Mouse (Mus musculus) c-Kit-negative CD71-positive TER-119-positive erythroid progenitor cells, embryonic 14.5 days (primary cell): ENCODE data around the gene Stim2.

Experiments used
- DNase-seq: peaks from one replicate; pipeline ENCODE4 v3.0.0-alpha.2; 2013; ENCODE audit warnings: low read depth, low spot score

Gene Stim2

DNA sequence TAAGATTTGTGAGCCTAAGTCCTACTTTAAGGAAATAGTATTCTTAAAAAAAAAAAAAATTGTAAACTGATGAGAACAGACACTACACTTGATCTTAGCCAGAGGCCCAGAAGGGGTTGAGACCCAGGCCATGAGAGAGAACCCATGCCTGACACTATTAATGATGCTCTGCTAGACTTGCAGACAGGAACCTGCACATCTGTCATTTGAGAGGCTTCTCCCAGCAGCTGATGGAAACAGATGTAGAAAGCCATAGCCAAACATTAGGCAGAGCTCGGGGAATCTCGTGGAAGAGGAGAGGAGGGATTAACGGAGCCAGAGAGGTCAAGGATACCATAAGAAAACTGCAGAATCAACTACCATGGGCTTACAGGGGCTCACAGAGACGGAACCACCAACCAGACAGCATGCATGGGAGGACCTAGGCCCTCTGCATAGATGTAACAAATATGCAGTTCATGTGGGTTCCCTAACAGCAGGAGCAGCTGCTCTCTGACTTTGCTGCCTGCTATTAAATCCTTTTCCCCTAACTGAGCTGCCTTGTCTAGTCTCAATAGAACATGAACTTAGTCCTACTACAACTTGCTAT, 50.9 kb downstream of the Stim2 start:
- no peak for DNase-seq

- DNase-seq = no peak
Observed at GRCm38 (mm10) chr5:54049940-54050339, 51.6 kb downstream of the Stim2 start.

DNA sequence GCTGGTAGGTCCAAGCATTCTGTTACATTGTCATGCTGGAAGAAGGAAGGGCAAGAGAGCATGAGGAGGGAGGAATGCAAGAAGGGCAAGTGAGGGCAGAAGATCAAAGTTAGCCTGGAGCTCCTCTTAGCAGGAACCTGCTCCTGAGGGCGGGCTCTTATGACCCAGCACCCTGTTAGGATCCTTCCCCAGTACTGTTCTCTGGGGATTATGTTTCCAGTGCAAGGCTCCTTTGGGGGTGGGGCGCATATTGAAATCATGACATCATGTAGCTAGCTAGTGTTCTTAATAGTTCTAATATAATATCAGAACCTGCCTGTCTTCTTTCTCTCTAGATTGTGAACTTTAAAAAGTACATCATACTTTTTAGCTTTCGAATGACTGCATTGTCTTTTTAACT, 52.8 kb downstream of the Stim2 start:
- no peak for DNase-seq

GRCm38 (mm10) chr5:54052205-54052604, 53.9 kb downstream of the Stim2 start:
- DNase-seq = no peak

- DNase-seq = no peak
Observed at GRCm38 (mm10) chr5:54053673-54054366, 55.5 kb downstream of the Stim2 start.

GRCm38 (mm10) chr5:54056266-54056665, 58.0 kb downstream of the Stim2 start:
- no peak for DNase-seq

DNA sequence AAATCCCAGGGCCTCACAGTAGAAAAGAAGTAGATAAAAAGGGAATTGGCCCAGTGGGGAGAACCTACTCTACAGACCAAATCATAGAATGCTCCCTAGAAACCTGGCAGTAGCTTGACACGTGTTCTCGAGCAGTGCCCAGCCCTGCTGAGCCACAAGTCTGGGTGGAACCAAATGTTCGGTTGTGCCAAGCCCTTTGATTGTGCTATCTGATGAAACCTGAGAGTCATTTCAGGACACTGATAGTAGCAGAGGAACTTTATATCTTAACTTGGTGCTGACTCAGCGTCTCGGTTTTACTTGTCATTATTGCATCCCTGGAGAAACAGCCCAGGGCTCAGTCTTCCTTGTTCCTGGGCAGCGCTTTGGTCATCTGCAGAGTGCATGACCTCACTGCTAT, 61.7 kb downstream of the Stim2 start:
- DNase-seq = no peak

DNA sequence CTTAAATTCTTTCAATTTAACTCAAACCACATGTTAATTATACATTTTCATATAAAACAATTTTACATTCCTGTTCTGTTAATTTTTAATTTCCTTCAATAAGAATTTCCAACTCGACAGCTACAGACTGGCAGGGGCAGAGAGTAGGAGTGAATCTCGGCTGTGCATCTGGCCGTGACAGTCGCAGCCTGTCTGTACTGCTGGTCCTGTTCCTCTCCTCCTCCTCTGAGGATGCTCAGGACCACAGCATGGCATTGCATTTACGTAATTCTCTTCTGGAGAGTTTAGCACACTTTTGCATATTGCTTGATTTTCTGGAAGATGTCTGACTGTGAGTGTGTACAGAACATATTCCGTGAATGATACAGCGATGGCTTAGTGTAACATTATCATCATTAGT, 63.8 kb downstream of the Stim2 start:
- DNase-seq = no peak

GRCm38 (mm10) chr5:54067591-54067990, 69.3 kb downstream of the Stim2 start:
- DNase-seq = no peak

DNA sequence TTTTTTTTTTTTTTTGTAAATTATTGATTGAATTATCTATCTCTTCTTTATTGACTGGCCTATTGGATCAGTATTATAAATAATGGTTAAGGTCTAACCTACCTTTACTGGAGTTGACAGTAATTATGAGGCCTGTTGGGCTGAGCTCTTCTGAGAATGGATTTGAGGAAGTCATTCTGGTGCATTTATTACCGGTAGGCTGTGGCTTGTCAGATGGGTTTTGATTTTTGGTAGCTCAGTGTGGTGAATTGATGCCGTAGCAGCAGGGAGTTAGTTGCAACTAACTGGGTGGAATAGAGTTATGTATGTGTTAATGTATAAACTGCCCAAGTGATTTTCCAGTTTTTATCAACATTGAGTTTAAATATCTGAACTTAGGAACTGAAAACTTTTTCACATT, 72.2 kb downstream of the Stim2 start:
- DNase-seq = no peak

- DNase-seq = no peak
Observed at GRCm38 (mm10) chr5:54071288-54071687, 73.0 kb downstream of the Stim2 start.

DNA sequence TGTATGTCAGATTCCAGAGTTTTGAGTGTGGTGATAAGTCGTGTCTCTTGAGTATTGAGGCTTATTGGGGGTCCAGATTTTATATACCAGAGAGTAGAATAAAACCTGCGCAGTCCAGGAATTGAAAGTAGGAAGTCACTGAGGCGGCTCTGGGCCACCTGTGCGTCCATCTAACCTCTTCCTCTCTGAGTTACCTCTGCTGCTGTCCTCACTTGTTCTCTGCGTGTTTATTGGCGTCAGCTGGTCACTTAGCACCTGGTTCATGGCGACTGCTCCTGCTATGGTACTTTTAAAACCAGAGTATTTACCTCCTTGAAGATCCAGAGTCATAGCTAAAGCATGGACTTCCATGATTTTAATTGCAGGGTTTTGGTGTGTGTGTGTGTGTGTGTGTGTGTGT, 73.4 kb downstream of the Stim2 start:
- DNase-seq = no peak

- no peak for DNase-seq
Observed at GRCm38 (mm10) chr5:54073291-54073690, 75.0 kb downstream of the Stim2 start.

- no peak for DNase-seq
Observed at GRCm38 (mm10) chr5:54079997-54080396, 81.7 kb downstream of the Stim2 start.

DNA sequence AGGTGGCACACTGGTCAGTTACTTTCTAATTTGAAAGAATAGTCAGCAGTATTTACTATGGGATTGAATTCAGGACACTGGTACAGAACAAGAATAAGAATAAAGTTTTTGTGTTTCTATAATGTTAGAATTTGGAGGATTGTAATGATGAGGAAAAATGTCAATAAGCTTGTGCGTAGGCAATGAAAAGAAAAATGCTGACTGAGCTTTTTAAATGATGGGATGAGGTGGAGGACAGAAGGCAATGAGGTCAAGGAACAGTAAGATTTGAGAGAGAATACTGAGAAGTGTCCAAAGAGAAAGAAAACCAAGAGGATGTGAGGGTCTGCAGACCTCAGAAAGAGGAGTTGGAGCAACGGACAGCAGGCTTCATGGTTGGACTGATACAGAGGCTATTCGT, 89.6 kb downstream of the Stim2 start:
- DNase-seq = no peak

DNA sequence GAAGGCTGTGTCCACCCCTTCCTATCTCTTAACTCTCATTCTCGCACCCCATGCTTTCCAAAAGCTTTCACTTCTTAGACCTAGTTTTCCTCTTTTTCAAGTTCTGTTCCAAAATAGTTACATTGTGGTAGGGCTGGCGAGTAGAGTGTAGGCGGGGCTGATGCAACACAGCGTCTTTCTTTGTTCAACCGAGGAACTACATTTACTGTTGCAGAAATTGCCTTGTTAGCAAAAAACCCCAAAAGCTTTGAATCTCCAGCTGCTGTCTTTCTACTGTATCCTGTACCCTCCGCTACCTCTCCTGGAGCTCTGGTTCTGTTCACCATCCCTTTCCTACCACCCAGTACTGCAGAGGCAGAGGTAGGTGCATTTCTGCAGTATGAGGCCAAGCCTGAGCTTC, 99.9 kb downstream of the Stim2 start:
- DNase-seq = no peak

DNA sequence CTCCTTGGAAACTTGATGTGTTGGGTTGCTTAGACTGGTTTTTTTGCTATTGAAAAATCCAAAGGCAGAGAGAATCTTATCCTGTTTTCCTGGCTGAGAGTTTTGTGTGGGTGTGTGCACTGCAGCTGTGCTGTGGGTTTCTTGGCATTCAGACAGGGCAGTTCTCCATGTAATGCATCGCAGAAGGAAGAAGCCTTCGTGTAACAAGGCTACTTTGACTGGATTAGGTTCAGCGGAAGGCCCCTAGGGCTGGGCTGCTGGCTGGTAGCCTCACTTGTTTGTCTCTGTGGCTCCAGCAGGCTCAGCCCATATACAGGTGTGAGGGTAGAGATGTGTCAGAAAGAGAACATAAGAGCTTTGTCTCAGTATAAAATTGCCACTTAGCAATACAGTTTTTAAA, 102.6 kb downstream of the Stim2 start:
- no peak for DNase-seq

GRCm38 (mm10) chr5:54101318-54101717, 103.0 kb downstream of the Stim2 start:
- DNase-seq = no peak

GRCm38 (mm10) chr5:54101960-54102359, 103.7 kb downstream of the Stim2 start:
- no peak for DNase-seq

DNA sequence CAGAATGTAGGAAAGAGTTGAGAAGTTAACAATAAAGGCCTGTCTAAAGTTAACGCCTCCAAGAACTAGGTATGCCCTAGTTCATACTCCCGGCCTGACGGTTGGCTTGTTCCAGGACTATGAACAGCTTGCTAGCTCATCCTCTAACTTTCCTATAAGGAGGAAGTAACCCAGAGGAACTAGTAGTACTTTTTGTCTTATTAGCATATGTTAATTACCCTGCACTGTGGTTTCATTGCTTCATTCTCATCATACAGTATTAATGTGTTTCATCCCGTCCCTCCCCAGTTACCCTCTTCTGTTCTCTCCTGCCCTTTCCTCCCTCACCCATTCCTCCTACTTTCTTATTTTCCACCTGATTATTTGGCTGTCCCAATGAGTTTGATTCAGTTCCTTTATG, 108.4 kb downstream of the Stim2 start:
- no peak for DNase-seq

DNA sequence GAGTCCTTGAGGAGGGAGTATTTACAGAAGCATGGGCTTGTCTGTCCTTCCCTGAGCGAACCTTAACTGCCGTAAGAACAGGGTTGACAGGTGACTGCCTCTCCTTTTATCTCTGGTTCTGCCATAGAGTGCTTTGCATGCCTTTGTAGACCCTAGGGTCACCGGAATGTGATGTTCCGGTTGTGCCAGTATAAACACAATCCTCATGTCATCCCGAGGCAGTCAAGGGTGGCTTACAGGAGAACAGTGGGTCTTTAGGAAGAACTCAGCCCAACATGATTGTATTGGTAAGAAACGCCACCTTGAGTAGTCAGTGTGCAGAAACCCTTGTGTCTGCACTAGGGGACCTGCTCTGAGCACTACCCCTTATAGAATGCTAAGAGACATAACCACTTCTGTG, 108.8 kb downstream of the Stim2 start:
- DNase-seq = no peak

DNA sequence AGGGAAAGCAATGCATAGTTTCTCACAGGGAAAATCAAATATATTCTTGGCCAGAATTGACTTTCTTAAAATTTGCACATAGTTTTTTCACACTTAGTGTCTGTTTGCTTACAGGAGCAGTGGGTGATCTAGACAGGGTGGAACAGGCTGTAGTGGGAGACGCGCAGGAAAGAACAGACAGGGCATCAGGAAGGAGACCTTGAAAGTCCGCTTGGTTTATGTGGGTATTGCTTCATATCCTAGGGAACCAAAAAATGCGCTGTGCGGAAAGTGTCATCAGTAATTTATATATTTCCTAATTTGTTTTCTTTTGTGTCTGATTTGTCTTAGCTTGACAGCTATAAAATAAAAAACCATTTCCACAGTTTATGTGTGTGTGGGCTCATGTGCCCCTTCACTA, 110.8 kb downstream of the Stim2 start:
- DNase-seq = no peak

DNA sequence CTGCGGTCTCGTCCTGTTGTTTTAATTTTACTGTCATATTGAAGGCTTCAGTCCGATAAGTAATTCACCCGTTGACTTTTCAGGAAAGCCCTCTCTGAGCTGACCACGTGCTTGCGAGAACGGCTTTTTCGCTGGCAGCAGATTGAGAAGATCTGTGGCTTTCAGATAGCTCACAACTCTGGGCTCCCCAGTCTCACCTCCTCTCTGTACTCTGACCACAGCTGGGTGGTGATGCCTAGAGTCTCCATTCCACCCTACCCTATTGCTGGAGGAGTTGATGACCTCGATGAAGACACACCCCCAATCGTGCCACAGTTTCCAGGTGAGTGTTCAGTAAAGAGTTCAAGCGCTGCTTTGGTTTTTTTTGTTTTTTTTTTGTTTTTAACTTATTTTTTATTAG, 112.5 kb downstream of the Stim2 start:
- no peak for DNase-seq

- no peak for DNase-seq
Observed at GRCm38 (mm10) chr5:54113284-54113683, 115.0 kb downstream of the Stim2 start.
